In the genomic region with DNA sequence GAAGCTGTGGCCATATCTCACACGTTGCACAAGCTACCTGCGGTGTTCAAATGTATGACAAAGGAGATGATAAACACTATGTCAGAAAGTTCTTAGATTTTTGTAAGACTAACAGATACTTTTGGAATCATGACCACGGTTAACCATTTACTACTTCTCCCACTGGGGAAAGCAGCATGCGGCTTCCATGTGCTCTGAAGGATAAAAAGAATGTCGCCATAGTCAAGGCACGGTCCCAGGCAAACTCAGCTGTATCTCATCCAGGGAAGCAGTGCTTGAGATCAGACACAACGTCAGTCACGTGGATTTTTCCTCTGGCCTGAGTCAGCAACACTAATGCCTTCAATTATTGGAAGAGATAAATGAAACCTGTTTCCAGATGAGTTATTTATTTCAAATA, we compare ENCODE assay signal across 24 mouse cellular contexts. TPM values are rescaled to one million over a fixed set of nuclear protein-coding genes. Genes with fewer than 3 reads are reported as not detected.
DNase-seq lines count a peak whose midpoint lies in the region; ATAC-seq and TF ChIP-seq lines count a peak whose summit lies in the region.
"Had no signal": no experiment of that assay in that cellular context is flagged by ENCODE, and none has a peak within 500 bp of the region (broad histone marks: within the 10 kb centered on the region; RNA-seq: fewer than 3 reads in every experiment).

No protein-coding gene starts in this region.

- no peaks in the 10 kb centered on the region for H3K9me3 ChIP-seq in kidney, embryonic 16.5 days (ENCODE audit: low read length)
- H3K9me3 ChIP-seq: embryonic facial prominence, embryonic 15.5 days; forebrain, embryonic 10.5 days; heart, embryonic 13.5 days had no signal

- no peaks in the 10 kb centered on the region for H3K27me3 ChIP-seq in kidney, adult 2 months (replicated peaks; ENCODE audit: control insufficient read depth, insufficient read depth, low read length)
- H3K27me3 ChIP-seq in kidney, embryonic 16.5 days (ENCODE audit: insufficient read depth, low read length), result no peaks in the 10 kb centered on the region
- H3K27me3 ChIP-seq: CH12.LX; embryonic facial prominence, embryonic 15.5 days; heart, embryonic 13.5 days had no signal

- ATAC-seq in kidney, embryonic 16.5 days (ENCODE audit: low FRiP score, low TSS enrichment), result no peak
- no peak for ATAC-seq in granulocyte monocyte progenitor cell, adult 5-6 weeks (replicated peaks; ENCODE audit: poor library complexity, severe bottlenecking)
- ATAC-seq: forebrain, embryonic 14.5 days had no signal

- H3K9ac ChIP-seq in kidney, embryonic 16.5 days (replicated peaks; ENCODE audit: low read length), result no peak overlapping the region
- H3K9ac ChIP-seq: embryonic facial prominence, embryonic 15.5 days; heart, embryonic 13.5 days had no signal

- WGBS in kidney, adult 2 months, result 46% methylated on average over 8 of the region's 8 CpGs
- 70% methylated on average over 8 of the region's 8 CpGs for WGBS in kidney, embryonic 16.5 days

- no peak overlapping the region for H3K4me3 ChIP-seq in kidney, adult 2 months (ENCODE audit: insufficient read depth, low read depth, low read length)
- H3K4me3 ChIP-seq in kidney, embryonic 16.5 days (ENCODE audit: low read length), result no peak overlapping the region
- H3K4me3 ChIP-seq in brown adipose tissue, adult 24 weeks (ENCODE audit: insufficient read depth, low read depth, low read length), result no peak overlapping the region
- H3K4me3 ChIP-seq: embryonic facial prominence, embryonic 15.5 days; erythroblast, embryonic 14.5 days; forebrain, embryonic 10.5 days; gastrocnemius, adult 2 months; heart, embryonic 13.5 days had no signal

- peaks cover 9% of the 10 kb centered on the region for H3K4me1 ChIP-seq in kidney, adult 2 months (ENCODE audit: control insufficient read depth, insufficient read depth, low read length)
- H3K4me1 ChIP-seq in kidney, embryonic 16.5 days (ENCODE audit: insufficient read depth, low read length), result no peaks in the 10 kb centered on the region
- no peaks in the 10 kb centered on the region for H3K4me1 ChIP-seq in brown adipose tissue, adult 24 weeks (ENCODE audit: control insufficient read depth, insufficient read depth, insufficient read length, low read length)
- H3K4me1 ChIP-seq: embryonic facial prominence, embryonic 15.5 days; forebrain, embryonic 10.5 days had no signal

- no peaks in the 10 kb centered on the region; the same call in 1 of the 2 replicates for H3K36me3 ChIP-seq in kidney, adult 2 months (ENCODE audit: control insufficient read depth, insufficient read depth, low read length)
- H3K36me3 ChIP-seq in kidney, embryonic 16.5 days (ENCODE audit: insufficient read depth, low read length), result no peaks in the 10 kb centered on the region
- H3K36me3 ChIP-seq: embryonic facial prominence, embryonic 15.5 days; forebrain, embryonic 10.5 days; heart, embryonic 13.5 days had no signal

- TF ChIP-seq CTCF in kidney, adult 2 months (conservative IDR thresholded peaks at IDR 0.05; ENCODE audit: insufficient read depth, insufficient read length, low read depth, low read length), result no peak

- H3K27ac ChIP-seq in kidney, adult 2 months (ENCODE audit: insufficient read depth, low read depth, low read length), result peak overlapping the region; percentile 27
- no peak overlapping the region for H3K27ac ChIP-seq in kidney, embryonic 16.5 days (ENCODE audit: low read length)
- peak overlapping the region; percentile 74 for H3K27ac ChIP-seq in brown adipose tissue, adult 24 weeks (replicated peaks; ENCODE audit: low read depth, low read length)
- H3K27ac ChIP-seq: embryonic facial prominence, embryonic 15.5 days; forebrain, embryonic 10.5 days; gastrocnemius, adult 2 months; heart, embryonic 13.5 days had no signal

- peak; percentile 78 for DNase-seq in kidney, adult 2 months
- DNase-seq in kidney, postnatal 14 days, result peak; percentile 24
- DNase-seq in cerebellum, postnatal 10 days, result no peak
- DNase-seq: adrenal gland, adult 2 months; adrenal gland, postnatal 25 days; cerebellum, adult 2 months; cerebellum, postnatal 14 days; embryo, embryonic 11 days; gastrocnemius, adult 2 months; gastrocnemius, postnatal 25 days; heart, adult 11 months; heart, postnatal 36 days had no signal

- TF ChIP-seq POLR2A in kidney, adult 2 months (IDR thresholded peaks at IDR 0.05; ENCODE audit: low read depth, low read length), result no peak

- no peak overlapping the region for H3K4me2 ChIP-seq in kidney, embryonic 16.5 days (replicated peaks; ENCODE audit: low read depth, low read length)
- H3K4me2 ChIP-seq: embryonic facial prominence, embryonic 15.5 days; heart, embryonic 13.5 days had no signal

RNA-seq across cellular contexts. Expression of a gene that starts 9.7 kb away (rescaled TPM):
- 23.5 and 29.5 TPM in 2 replicates for polyA plus RNA-seq in kidney, adult 2 months (2012; rRNA removed)
- polyA plus RNA-seq in kidney, embryonic 16.5 days (2015; fragmentation: Nextera tagmentation; extraction: Ambion mirVana), result 6.5 and 6.7 TPM in 2 replicates
- 15.1 and 17.4 TPM in 2 replicates for polyA plus RNA-seq in brown adipose tissue, adult 24 weeks (2012; ENCODE audit: insufficient read depth, insufficient read length, missing spikeins)
- total RNA-seq in granulocyte monocyte progenitor cell, adult 5-6 weeks (2014; fragmentation: Nextera tagmentation), result not detected in 2 replicates
- not detected in 2 replicates for total RNA-seq in granulocyte monocyte progenitor cell, adult 5-6 weeks (2017)
- total RNA-seq: CH12.LX; common myeloid progenitor, adult 5-6 weeks; gastrocnemius, adult 2 months; heart, postnatal 36 days had no signal
- polyA plus RNA-seq: embryonic facial prominence, embryonic 11.5 days; erythroblast, embryonic 14.5 days; forebrain, embryonic 10.5 days; forebrain, embryonic 14.5 days; heart, embryonic 13.5 days; heart, postnatal 0 days had no signal

Comparison
In these comparisons a context has a peak if more than half of its experiments do, and no peak if none do; other contexts are left out.
1. DNase-seq: peak in kidney, adult 2 months (single experiment) and kidney, postnatal 14 days (single experiment); none in cerebellum, postnatal 10 days (0 of 2).